Mouse (Mus musculus) cerebellum, postnatal 4 days (tissue): ENCODE results near the gene Ninj2.

Experiments
- DNase-seq, 2 experiments: peaks; one replicate each; pipeline ENCODE4 v3.0.0; 2022; ENCODE audit warnings: low spot score in 2 of 2, mixed read lengths in 1 of 2

Gene Ninj2

GRCm38 (mm10) chr6:120094091-120094776, 1.1 kb downstream of the Ninj2 start:
- no peak for DNase-seq

- DNase-seq, result no peak
These were observed 1.9 kb downstream of the Ninj2 start for GRCm38 (mm10) chr6:120095096-120095495.

GRCm38 (mm10) chr6:120095501-120095900, 2.4 kb downstream of the Ninj2 start:
- DNase-seq, result no peak

GRCm38 (mm10) chr6:120099392-120099791, 6.2 kb downstream of the Ninj2 start:
- no peak for DNase-seq

GRCm38 (mm10) chr6:120101221-120101620, 8.1 kb downstream of the Ninj2 start:
- DNase-seq, result no peak

- no peak for DNase-seq
These were observed 8.8 kb downstream of the Ninj2 start for GRCm38 (mm10) chr6:120101996-120102395.

- DNase-seq, result no peak
These were observed 10.0 kb downstream of the Ninj2 start for GRCm38 (mm10) chr6:120103104-120103503.

- DNase-seq, result no peak
These were observed 11.9 kb downstream of the Ninj2 start for GRCm38 (mm10) chr6:120105055-120105454.

- DNase-seq, result no peak
These were observed 14.4 kb downstream of the Ninj2 start for GRCm38 (mm10) chr6:120107586-120107985.

- DNase-seq, result no peak
These were observed 14.9 kb downstream of the Ninj2 start for GRCm38 (mm10) chr6:120108061-120108460.

GRCm38 (mm10) chr6:120109173-120109572, 16.0 kb downstream of the Ninj2 start:
- DNase-seq, result peak in 1 of 2 experiments; percentile 4

GRCm38 (mm10) chr6:120109932-120110331, 16.8 kb downstream of the Ninj2 start:
- DNase-seq, result no peak

GRCm38 (mm10) chr6:120110738-120111409, 17.7 kb downstream of the Ninj2 start:
- DNase-seq, result no peak

- no peak for DNase-seq
These were observed 18.2 kb downstream of the Ninj2 start for GRCm38 (mm10) chr6:120111410-120111783.

GRCm38 (mm10) chr6:120111984-120112803, 19.0 kb downstream of the Ninj2 start:
- DNase-seq, result peak; percentile 27 to 61

- DNase-seq, result no peak
These were observed 20.7 kb downstream of the Ninj2 start for GRCm38 (mm10) chr6:120113856-120114255.

- no peak for DNase-seq
These were observed 21.1 kb downstream of the Ninj2 start for GRCm38 (mm10) chr6:120114271-120114670.

- DNase-seq, result no peak
These were observed 21.5 kb downstream of the Ninj2 start for GRCm38 (mm10) chr6:120114698-120115097.

GRCm38 (mm10) chr6:120115443-120115842, 22.3 kb downstream of the Ninj2 start:
- DNase-seq, result no peak

- DNase-seq, result no peak
These were observed 26.7 kb downstream of the Ninj2 start for GRCm38 (mm10) chr6:120119824-120120223.

GRCm38 (mm10) chr6:120124688-120125087, 31.5 kb downstream of the Ninj2 start:
- DNase-seq, result no peak

GRCm38 (mm10) chr6:120126456-120126855, 33.3 kb downstream of the Ninj2 start:
- no peak for DNase-seq

- no peak for DNase-seq
These were observed 34.2 kb downstream of the Ninj2 start for GRCm38 (mm10) chr6:120127321-120127720.
